Mouse (Mus musculus) hindbrain, embryonic 10.5 days (tissue): ENCODE measurements around the gene Adgrg7. TPM values are rescaled to one million over a fixed set of nuclear protein-coding genes. Genes with fewer than 3 reads are reported as not detected.

ENCODE experiments used
- DNase-seq: peaks from one replicate; pipeline ENCODE4 v3.0.0-alpha.2; 2017; ENCODE audit warnings: low spot score
- H3K27ac ChIP-seq: fragments of 300-500 bp; sonication (generic); 2 replicates; pipeline ENCODE4 v1.5.1; 2016; ENCODE audit warnings: mild to moderate bottlenecking, moderate library complexity
- H3K27me3 ChIP-seq: fragments of 300-500 bp; sonication (generic); 2 replicates; pipeline ENCODE4 v1.6.1; 2016; ENCODE audit warnings: mild to moderate bottlenecking; ENCODE audit not compliant: poor library complexity, insufficient read depth, severe bottlenecking
- H3K36me3 ChIP-seq: fragments of 300-500 bp; sonication (generic); 2 replicates; pipeline ENCODE4 v1.6.1; 2016; ENCODE audit warnings: mild to moderate bottlenecking, moderate library complexity
- H3K4me1 ChIP-seq: fragments of 300-500 bp; sonication (generic); replicated peaks from 2 replicates; pipeline ENCODE4 v1.6.1; 2016; ENCODE audit warnings: mild to moderate bottlenecking
- H3K4me3 ChIP-seq: fragments of 300-500 bp; sonication (generic); 2 replicates; pipeline ENCODE4 v1.5.1; 2016; ENCODE audit warnings: mild to moderate bottlenecking, moderate library complexity
- H3K9me3 ChIP-seq: fragments of 300-500 bp; sonication (generic); 2 replicates; pipeline ENCODE4 v1.6.1; 2016; ENCODE audit warnings: mild to moderate bottlenecking, moderate library complexity
- WGBS: fragments of 180-500 bp; shearing (Covaris S2); methylation state at CpG from one replicate; pipeline ENCODE4 v1.1.7; 2016; 5-methylcytosine and 5-hydroxymethylcytosine counted together
- polyA plus RNA-seq: library from polyadenylated mRNA; unstranded; fragments of >200 nt; fragmentation: Nextera tagmentation; extraction: Ambion mirVana; gene quantifications from 2 replicates; pipeline ENCODE4 v1.2.1, GENCODE M21; 2016

Adgrg7 gene
- polyA plus RNA-seq, 1 experiment from 2014 or later, result not detected

DNA sequence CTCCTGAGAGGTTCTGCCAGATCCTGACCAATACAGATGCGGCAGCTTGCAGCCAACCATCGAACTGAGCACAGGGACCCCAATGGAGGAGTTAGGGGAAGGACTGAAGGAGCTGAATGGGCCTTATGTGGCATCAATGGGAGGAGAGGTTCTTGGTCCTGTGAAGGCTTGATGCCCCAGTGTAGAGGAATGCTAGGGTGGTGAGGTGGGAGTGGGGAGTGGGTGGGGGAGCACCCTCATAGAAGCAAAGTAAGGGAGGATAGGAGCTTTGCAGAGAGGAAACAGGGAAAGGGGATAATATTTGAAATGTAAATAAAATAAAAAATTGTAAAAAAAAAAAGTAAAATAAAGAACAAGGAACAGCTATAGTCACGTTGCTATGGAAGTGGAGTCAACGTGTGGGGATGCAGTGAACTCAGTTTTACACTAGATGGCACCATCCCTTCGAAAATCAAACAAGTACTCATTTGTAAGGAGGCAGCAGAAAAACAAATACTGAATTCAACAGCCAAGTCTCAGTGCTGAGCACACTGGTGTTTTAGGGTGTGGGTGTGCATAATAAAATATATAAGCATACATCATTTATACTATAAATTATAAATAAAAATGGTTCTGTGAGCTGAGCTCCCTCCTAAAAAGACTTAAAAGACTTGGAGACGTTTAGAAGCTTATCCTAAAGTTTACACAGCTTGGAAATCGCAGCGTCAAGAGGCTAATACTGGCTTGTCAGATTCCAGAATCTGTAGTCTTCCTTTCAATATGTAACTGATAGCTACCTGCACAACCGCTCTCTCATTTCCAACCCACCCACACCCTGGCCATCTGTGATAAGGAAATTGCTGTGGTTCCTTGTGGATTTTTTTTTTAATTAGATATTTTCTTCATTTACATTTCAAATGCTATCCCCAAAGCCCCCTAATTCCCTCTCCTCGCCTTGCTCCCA, 24.2 kb downstream of the Adgrg7 start:
- Histone ChIP-seq H3K4me1 (no peaks in the 10 kb centered on the region), H3K4me3 (no peak overlapping the region), H3K9me3 (no peaks in the 10 kb centered on the region), H3K27ac (no peak overlapping the region), H3K27me3 (no peaks in the 10 kb centered on the region), H3K36me3 (no peaks in the 10 kb centered on the region)
- WGBS, result 52% methylated on average over 10 of the region's 10 CpGs
- peak; percentile 27 for DNase-seq

DNA sequence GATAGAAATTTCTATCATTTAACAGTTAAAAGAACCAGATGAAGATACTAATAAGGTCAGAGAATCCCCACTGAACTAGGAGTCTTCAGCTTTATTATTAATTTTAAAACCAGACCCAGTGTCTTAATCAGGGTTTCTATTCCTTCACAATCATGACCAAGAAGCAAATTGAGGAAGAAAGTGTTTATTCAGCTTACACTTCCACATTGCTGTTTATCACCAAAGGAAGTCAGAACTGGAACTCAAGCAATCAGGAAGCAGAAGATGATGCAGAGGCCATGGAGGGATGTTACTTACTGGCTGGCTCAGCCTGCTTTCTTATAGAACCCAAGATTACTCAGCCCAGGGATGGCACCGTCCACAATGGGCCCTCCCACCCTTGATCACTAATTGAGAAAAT, 66.6 kb downstream of the Adgrg7 start:
- Histone ChIP-seq H3K36me3 (no peaks in the 10 kb centered on the region), H3K4me3 (no peak overlapping the region), H3K27ac (no peak overlapping the region), H3K27me3 (no peaks in the 10 kb centered on the region), H3K9me3 (no peaks in the 10 kb centered on the region), H3K4me1 (no peaks in the 10 kb centered on the region)
- 28% methylated on average over 1 of the region's 1 CpGs for WGBS
- no peak for DNase-seq

DNA sequence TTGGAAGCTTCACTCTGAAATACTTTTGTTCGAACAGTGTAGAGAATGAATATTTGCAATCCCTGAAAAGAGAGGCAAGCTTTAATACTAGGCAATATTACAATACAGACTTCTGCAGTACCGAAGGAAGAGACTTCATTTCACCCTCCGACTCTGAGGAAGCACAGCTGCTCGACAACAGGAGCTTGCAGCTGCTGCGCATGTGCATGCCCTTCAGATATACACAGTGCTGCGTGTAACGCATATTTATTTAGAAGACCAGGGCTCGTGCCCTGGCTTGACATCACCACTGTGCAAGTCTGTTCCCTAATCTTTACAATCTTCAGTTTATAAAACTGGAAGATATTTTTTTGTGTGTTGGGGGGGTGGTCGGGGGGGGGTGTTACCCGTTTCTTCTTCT, 70.7 kb downstream of the Adgrg7 start:
- Histone ChIP-seq H3K27ac (no peak overlapping the region), H3K9me3 (no peaks in the 10 kb centered on the region), H3K4me1 (no peaks in the 10 kb centered on the region), H3K4me3 (no peak overlapping the region), H3K27me3 (no peaks in the 10 kb centered on the region), H3K36me3 (no peaks in the 10 kb centered on the region)
- no peak for DNase-seq
- WGBS, result 89% methylated on average over 10 of the region's 10 CpGs

DNA sequence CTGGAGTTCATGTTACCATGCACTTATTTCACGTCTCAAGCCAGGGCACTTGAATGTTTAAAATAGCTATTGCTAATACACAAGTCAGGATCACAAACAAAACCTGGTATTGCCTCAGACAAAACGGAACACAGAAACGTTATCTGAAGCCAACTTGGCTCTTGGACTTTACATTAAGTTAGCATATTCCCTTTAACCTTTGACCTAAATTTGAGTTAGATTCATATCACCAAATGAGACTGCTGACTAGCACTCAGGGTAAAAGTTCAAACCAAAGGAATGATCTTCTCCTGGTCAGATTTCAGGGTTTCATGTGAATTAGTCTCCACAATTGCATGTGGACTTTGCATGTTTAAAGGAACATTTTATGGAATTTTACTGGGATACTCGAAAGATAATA, 73.3 kb downstream of the Adgrg7 start:
- no peaks in the 10 kb centered on the region for H3K27me3 ChIP-seq

GRCm38 (mm10) chr16:56719031-56719430, 76.6 kb downstream of the Adgrg7 start:
- Histone ChIP-seq H3K27ac (no peak overlapping the region), H3K36me3 (no peaks in the 10 kb centered on the region), H3K9me3 (no peaks in the 10 kb centered on the region), H3K4me3 (no peak overlapping the region), H3K4me1 (peaks cover 19% of the 10 kb centered on the region), H3K27me3 (no peaks in the 10 kb centered on the region)
- no peak for DNase-seq

More for the DNA sequence above, 73.3 kb downstream of the Adgrg7 start:
- no peaks in the 10 kb centered on the region for H3K9me3 ChIP-seq
- 0 out of 2 replicates have a peak, but pooled peaks cover 5% of the 10 kb centered on the region for H3K4me1 ChIP-seq
- no peak for DNase-seq
- no peak overlapping the region for H3K4me3 ChIP-seq
- no peak overlapping the region for H3K27ac ChIP-seq
- 75% methylated on average over 4 of the region's 4 CpGs for WGBS
- H3K36me3 ChIP-seq, result no peaks in the 10 kb centered on the region

DNA sequence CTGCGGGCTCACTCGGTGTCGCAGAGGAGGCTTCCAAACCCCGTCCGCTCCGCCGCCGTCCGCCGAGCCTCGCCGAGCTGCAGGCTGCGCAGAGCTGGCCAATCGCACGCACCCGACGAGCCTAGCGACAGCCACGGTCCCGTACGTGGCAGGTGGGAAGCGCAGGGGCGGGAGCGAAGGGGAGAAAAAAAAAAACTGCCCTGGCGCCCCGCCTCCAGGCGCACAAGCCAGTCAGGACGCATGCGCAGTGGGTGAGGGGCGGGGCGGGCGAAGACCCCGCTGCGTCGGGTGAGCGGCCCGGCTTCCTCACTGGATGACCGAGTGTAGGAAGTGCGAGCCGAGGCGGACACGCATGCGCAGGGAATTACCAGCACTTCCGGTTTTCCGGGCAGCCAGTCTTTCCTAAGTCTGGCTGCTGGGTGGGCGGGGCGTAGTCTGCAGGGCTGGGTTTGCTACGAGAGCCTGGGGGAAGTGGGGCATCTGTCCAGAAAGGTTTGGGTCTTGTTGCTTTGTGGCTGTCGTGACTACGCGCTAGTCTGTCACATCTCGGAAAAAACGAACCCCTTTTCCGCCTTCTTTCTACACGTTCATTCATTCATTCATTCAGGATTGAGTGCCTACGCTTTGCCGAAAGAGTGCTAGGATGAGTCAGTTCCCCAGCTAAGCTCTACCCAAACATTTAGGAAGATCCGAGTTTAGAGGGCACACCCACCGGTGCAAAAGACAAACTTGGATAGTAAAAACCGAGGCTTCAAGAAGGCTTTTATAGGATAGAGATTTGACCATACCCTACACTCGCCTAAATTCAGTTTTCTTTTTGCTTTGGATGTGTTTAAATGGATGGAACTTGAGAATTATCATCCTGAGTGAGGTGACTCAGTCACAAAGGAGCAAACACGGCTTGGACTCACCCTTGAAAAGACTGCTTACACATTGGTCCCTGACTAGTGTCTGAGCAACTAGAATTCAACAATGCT, 78.1 kb downstream of the Adgrg7 start, which contains the start of gene Tfg:
Gene Tfg, minus strand, starts transcription at position 227 of the 977 bp plus-strand sequence.
- DNase-seq, result peak; percentile 100
- WGBS, result under 1% methylated on average over 62 of the region's 62 CpGs
- H3K27me3 ChIP-seq, result no peaks in the 10 kb centered on the region

GRCm38 (mm10) chr16:56716557-56717179, 79.0 kb downstream of the Adgrg7 start:
- no peak for DNase-seq
- Histone ChIP-seq H3K27me3 (no peaks in the 10 kb centered on the region), H3K4me1 (peaks cover 19% of the 10 kb centered on the region), H3K27ac (peak overlapping the region; percentile 98), H3K36me3 (peaks cover 14% of the 10 kb centered on the region), H3K9me3 (no peaks in the 10 kb centered on the region), H3K4me3 (peak overlapping the region; percentile 87)
- WGBS, result under 1% methylated on average over 37 of the region's 38 CpGs

More for the DNA sequence above, 78.1 kb downstream of the Adgrg7 start, which contains the start of gene Tfg:
- Histone ChIP-seq H3K4me3 (peak within 1 kb of the TSS; percentile 87), H3K9me3 (no peaks in the 10 kb centered on the region), H3K27ac (peak within 1 kb of the TSS; percentile 98), H3K36me3 (peaks cover 5% of the 10 kb centered on the region), H3K4me1 (peaks cover 19% of the 10 kb centered on the region)

GRCm38 (mm10) chr16:56715608-56716007, 80.0 kb downstream of the Adgrg7 start:
- Histone ChIP-seq H3K9me3 (no peaks in the 10 kb centered on the region), H3K36me3 (peaks cover 24% of the 10 kb centered on the region), H3K4me1 (peaks cover 19% of the 10 kb centered on the region), H3K27ac (0 out of 2 replicates have a peak overlapping the region, but pooled peaks have one; percentile 98), H3K4me3 (peak overlapping the region; percentile 87), H3K27me3 (no peaks in the 10 kb centered on the region)
- 76% methylated on average over 3 of the region's 3 CpGs for whole genome bisulfite sequencing
- no peak for DNase-seq

DNA sequence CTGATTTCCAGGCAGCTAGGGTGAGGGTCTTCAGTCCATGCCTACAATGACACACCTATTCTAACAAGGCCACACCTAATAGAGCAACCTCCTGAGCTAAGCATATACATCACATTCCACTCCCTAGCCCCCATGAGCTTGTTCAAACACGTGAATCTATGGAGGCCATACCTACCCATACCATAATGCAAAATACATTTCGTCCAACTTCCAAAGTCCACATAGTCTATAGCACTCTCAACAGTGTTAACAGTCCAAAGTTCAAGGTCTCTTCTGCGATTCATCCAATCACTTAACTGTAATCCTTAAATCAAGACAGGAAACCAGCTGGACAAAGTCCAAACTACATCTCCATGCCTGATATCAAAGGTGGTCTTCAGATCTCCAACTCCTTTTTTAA, 85.6 kb downstream of the Adgrg7 start:
- DNase-seq, result no peak
- H3K36me3 ChIP-seq, result peaks cover 69% of the 10 kb centered on the region

GRCm38 (mm10) chr16:56705731-56706130, 89.9 kb downstream of the Adgrg7 start:
- no peak for DNase-seq
- 90% methylated on average over 3 of the region's 3 CpGs for WGBS
- Histone ChIP-seq H3K4me1 (no peaks in the 10 kb centered on the region), H3K27ac (no peak overlapping the region), H3K9me3 (no peaks in the 10 kb centered on the region), H3K4me3 (no peak overlapping the region), H3K36me3 (peaks cover 87% of the 10 kb centered on the region), H3K27me3 (no peaks in the 10 kb centered on the region)

More for the DNA sequence above, 85.6 kb downstream of the Adgrg7 start:
- WGBS, result 91% methylated on average over 3 of the region's 3 CpGs
- Histone ChIP-seq H3K27me3 (no peaks in the 10 kb centered on the region), H3K4me1 (no peaks in the 10 kb centered on the region; the same call in 1 of the 2 replicates), H3K9me3 (no peaks in the 10 kb centered on the region), H3K4me3 (no peak overlapping the region), H3K27ac (no peak overlapping the region)

- H3K36me3 ChIP-seq, result peaks cover 87% of the 10 kb centered on the region
- no peaks in the 10 kb centered on the region for H3K27me3 ChIP-seq
- no peaks in the 10 kb centered on the region for H3K9me3 ChIP-seq
- WGBS, result 93% methylated on average over 3 of the region's 3 CpGs
- DNase-seq, result no peak
- H3K4me3 ChIP-seq, result no peak overlapping the region
- no peak overlapping the region for H3K27ac ChIP-seq
- no peaks in the 10 kb centered on the region for H3K4me1 ChIP-seq
Measured at GRCm38 (mm10) chr16:56700898-56701297, 94.8 kb downstream of the Adgrg7 start.

- Histone ChIP-seq H3K9me3 (no peaks in the 10 kb centered on the region), H3K27ac (no peak overlapping the region), H3K4me1 (no peaks in the 10 kb centered on the region), H3K27me3 (no peaks in the 10 kb centered on the region), H3K4me3 (no peak overlapping the region), H3K36me3 (peaks cover 94% of the 10 kb centered on the region)
- WGBS, result 77% methylated on average over 2 of the region's 2 CpGs
- DNase-seq, result no peak
Measured at GRCm38 (mm10) chr16:56696448-56696847, 99.2 kb downstream of the Adgrg7 start.
